Mouse (Mus musculus) limb, embryonic 15.5 days (tissue): ENCODE results near the gene Tada2a. TPM values are rescaled to one million over a fixed set of nuclear protein-coding genes. Genes with fewer than 3 reads are reported as not detected.

Experiments
- polyA plus RNA-seq: library from polyadenylated mRNA; unstranded; fragments of >200 nt; fragmentation: Nextera tagmentation; extraction: Ambion mirVana; gene quantifications from 2 replicates; pipeline ENCODE4 v1.2.1, GENCODE M21; 2015

Tada2a gene
- polyA plus RNA-seq, 1 experiment from 2014 or later: 32.8 TPM

Other genes starting within 250 kb of the Tada2a start
- gene Ddx52, start 187.5 kb downstream of the Tada2a start, polyA plus RNA-seq: 29.4 and 32.5 TPM in 2 replicates
- 8.9 and 11.0 TPM in 2 replicates for gene Synrg, start 165.2 kb downstream of the Tada2a start, polyA plus RNA-seq
- gene Dusp14, start 60.3 kb downstream of the Tada2a start, polyA plus RNA-seq: 22.9 and 28.1 TPM in 2 replicates
- gene Acaca, start 72 bp upstream of the Tada2a start, polyA plus RNA-seq: 12.4 and 13.0 TPM in 2 replicates
- not detected in 2 replicates for gene Gm11437, start 37.9 kb upstream of the Tada2a start, polyA plus RNA-seq